Mouse (Mus musculus) cortical plate, adult 2 months (tissue): ENCODE data around the gene Ift22.

Source experiments
- CTCF ChIP-seq: fragments of 200-500 bp; IDR thresholded peaks from 2 replicates; pipeline ENCODE4 v1.5.1; 2011; ENCODE audit warnings: mild to moderate bottlenecking, control low read depth, low read length; ENCODE audit not compliant: insufficient read depth; ENCODE audit errors: extremely low read depth
- POLR2A ChIP-seq: fragments of 200-500 bp; IDR thresholded peaks from 2 replicates; pipeline ENCODE4 v1.6.1; 2011; ENCODE audit warnings: mild to moderate bottlenecking, low read length, control low read depth; ENCODE audit not compliant: insufficient read depth; ENCODE audit errors: extremely low read depth

GRCm38 (mm10) chr5:136943382-136943781 lies 35.4 kb downstream of the Ift22 start:
- TF ChIP-seq CTCF = no peak
- TF ChIP-seq POLR2A = no peak
